Mouse (Mus musculus) lung, embryonic 14.5 days (tissue): ENCODE data around the gene Pias4. TPM values are rescaled to one million over a fixed set of nuclear protein-coding genes. Genes with fewer than 3 reads are reported as not detected.

Source experiments
- ATAC-seq: fragments of 200-750 bp; cut with Nextera tagmentation; 2 replicates; pipeline ENCODE4 v1.8.0; 2017; ENCODE audit warnings: mild to moderate bottlenecking, moderate TSS enrichment, moderate library complexity; ENCODE audit not compliant: insufficient read depth
- DNase-seq: peaks from one replicate; pipeline ENCODE4 v3.0.0-alpha.2; 2015
- H3K27ac ChIP-seq: fragments of 300-500 bp; sonication (generic); 2 replicates; pipeline ENCODE4 v1.5.1; 2014; ENCODE audit warnings: low read depth, mild to moderate bottlenecking, moderate library complexity
- H3K27me3 ChIP-seq: fragments of 300-500 bp; sonication (generic); 2 replicates; pipeline ENCODE4 v1.6.1; 2014; ENCODE audit warnings: low read length, control low read depth; ENCODE audit not compliant: insufficient read depth
- H3K36me3 ChIP-seq: fragments of 300-500 bp; sonication (generic); 2 replicates; pipeline ENCODE4 v1.6.1; 2014; ENCODE audit warnings: control low read depth; ENCODE audit not compliant: insufficient read depth
- H3K4me1 ChIP-seq: fragments of 300-500 bp; sonication (generic); 2 replicates; pipeline ENCODE4 v1.6.1; 2014; ENCODE audit warnings: antibody characterized with exemption, control low read depth; ENCODE audit not compliant: insufficient read depth
- H3K4me2 ChIP-seq: fragments of 300-500 bp; sonication (generic); 2 replicates; pipeline ENCODE4 v1.6.1; 2014; ENCODE audit warnings: mild to moderate bottlenecking
- H3K4me3 ChIP-seq: fragments of 300-500 bp; sonication (generic); 2 replicates; pipeline ENCODE4 v1.5.1; 2014; ENCODE audit warnings: low read depth, low read length
- H3K9ac ChIP-seq: fragments of 300-500 bp; sonication (generic); 2 replicates; pipeline ENCODE4 v1.6.1; 2014
- H3K9me3 ChIP-seq: fragments of 300-500 bp; sonication (generic); 2 replicates; pipeline ENCODE4 v1.6.1; 2016; ENCODE audit warnings: low read depth, low read length, control low read depth
- CTCF ChIP-seq: IDR thresholded peaks from 2 replicates; pipeline ENCODE4 v1.5.1; 2016; ENCODE audit warnings: antibody characterized with exemption, low read depth
- WGBS: fragments of 180-500 bp; shearing (Covaris S2); extraction: QIAGEN DNeasy Blood & Tissue Kit; methylation state at CpG from one replicate; pipeline ENCODE4 v1.1.7; 2014; 5-methylcytosine and 5-hydroxymethylcytosine counted together
- polyA plus RNA-seq: library from polyadenylated mRNA; unstranded; fragments of >200 nt; fragmentation: Nextera tagmentation; extraction: Ambion mirVana; gene quantifications from 2 replicates; pipeline ENCODE4 v1.2.1, GENCODE M21; 2014

Gene Pias4
- polyA plus RNA-seq, 1 experiment from 2014 or later, result 47.9 TPM

GRCm38 (mm10) chr10:81190912-81191321, 23.2 kb upstream of the Pias4 start:
- H3K9ac ChIP-seq, result no peak overlapping the region
- DNase-seq (peak; percentile 39), ATAC-seq (no peak)
- no peaks in the 10 kb centered on the region for H3K9me3 ChIP-seq
- TF ChIP-seq CTCF, result peak; percentile 48
- no peak overlapping the region for H3K4me3 ChIP-seq
- WGBS, result 54% methylated on average over 6 of the region's 6 CpGs
- H3K27ac ChIP-seq, result peak overlapping the region; percentile 90; the same call in 1 of the 2 replicates
- no peak overlapping the region for H3K4me2 ChIP-seq
- H3K36me3 ChIP-seq, result peaks cover 49% of the 10 kb centered on the region
- H3K27me3 ChIP-seq, result peaks cover 28% of the 10 kb centered on the region
- 0 out of 2 replicates have a peak, but pooled peaks cover 4% of the 10 kb centered on the region for H3K4me1 ChIP-seq

DNA sequence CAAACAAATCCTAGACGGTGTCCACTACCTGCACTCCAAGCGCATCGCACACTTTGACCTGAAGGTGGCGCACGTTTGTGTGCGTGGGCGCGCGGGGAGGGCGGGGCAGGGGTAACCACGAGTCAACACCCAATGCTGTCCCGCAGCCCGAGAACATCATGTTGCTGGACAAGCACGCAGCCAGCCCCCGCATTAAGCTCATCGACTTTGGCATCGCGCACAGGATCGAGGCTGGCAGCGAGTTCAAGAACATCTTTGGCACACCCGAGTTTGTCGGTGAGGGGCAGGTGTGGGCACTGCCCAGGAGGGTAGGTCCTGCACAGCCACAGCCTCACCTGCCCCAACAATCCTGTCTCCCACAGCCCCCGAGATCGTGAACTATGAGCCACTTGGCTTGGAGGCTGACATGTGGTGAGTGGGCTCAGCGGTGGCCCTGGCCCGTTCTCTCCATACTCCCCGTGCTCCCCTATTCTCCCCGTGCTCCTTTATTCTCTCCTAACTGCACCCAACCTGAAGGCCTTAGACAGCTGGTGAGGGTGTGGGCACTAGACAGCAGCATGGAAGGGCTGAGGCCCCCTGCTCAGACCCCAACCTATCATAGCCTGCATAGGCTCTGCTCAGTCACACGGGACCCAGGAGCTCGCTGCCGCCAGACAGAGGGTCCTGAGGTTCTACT, 22.7 kb upstream of the Pias4 start:
- Histone ChIP-seq H3K9me3 (no peaks in the 10 kb centered on the region), H3K4me2 (no peak overlapping the region), H3K9ac (no peak overlapping the region), H3K4me1 (0 out of 2 replicates have a peak, but pooled peaks cover 4% of the 10 kb centered on the region), H3K4me3 (no peak overlapping the region), H3K27ac (no peak overlapping the region), H3K36me3 (peaks cover 54% of the 10 kb centered on the region), H3K27me3 (peaks cover 23% of the 10 kb centered on the region)
- ATAC-seq, result no peak
- WGBS, result 67% methylated on average over 31 of the region's 31 CpGs
- peak; percentile 31 for DNase-seq
- TF ChIP-seq CTCF, result peak; percentile 70

DNA sequence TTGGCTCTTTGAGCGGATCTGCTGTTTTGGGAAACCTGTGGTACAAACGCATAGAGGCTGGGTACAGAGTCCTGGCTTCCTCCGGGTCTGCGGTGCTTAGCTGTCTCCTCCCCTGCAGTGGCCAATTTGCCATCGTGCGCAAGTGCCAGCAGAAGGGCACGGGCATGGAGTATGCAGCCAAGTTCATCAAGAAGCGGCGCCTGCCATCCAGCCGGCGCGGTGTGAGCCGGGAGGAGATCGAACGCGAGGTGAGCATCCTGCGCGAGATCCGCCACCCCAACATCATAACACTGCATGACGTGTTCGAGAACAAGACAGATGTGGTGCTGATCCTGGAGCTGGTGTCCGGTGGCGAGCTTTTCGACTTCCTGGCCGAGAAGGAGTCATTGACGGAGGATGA, 22.1 kb upstream of the Pias4 start:
- no peak overlapping the region for H3K4me2 ChIP-seq
- no peaks in the 10 kb centered on the region for H3K9me3 ChIP-seq
- H3K27me3 ChIP-seq, result peaks cover 17% of the 10 kb centered on the region
- 74% methylated on average over 26 of the region's 26 CpGs for WGBS
- H3K4me1 ChIP-seq, result 0 out of 2 replicates have a peak, but pooled peaks cover 6% of the 10 kb centered on the region
- no peak overlapping the region for H3K4me3 ChIP-seq
- TF ChIP-seq CTCF, result no peak
- H3K27ac ChIP-seq, result no peak overlapping the region
- DNase-seq (no peak), ATAC-seq (no peak)
- H3K9ac ChIP-seq, result no peak overlapping the region
- H3K36me3 ChIP-seq, result peaks cover 58% of the 10 kb centered on the region

DNA sequence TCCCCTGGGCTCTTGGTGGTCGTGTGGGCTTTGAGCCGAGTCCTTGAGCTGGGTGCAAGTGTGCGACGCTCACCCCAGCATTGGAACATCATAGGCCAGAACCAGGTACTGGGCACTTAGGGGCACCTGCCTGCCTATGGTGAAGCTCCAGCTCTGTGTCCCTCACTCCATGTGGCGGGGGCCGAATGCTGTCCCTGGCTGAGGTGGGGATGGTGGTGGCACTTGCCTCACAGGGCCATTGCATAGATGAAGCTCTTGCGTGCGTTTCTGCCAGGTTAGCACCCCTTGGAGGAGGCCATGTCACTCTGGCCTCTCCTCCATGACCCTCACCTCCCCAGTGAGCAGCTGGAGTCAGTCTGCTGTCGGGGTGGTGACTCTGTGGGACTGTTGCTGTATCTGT, 19.4 kb upstream of the Pias4 start:
- H3K36me3 ChIP-seq, result peaks cover 68% of the 10 kb centered on the region

DNA sequence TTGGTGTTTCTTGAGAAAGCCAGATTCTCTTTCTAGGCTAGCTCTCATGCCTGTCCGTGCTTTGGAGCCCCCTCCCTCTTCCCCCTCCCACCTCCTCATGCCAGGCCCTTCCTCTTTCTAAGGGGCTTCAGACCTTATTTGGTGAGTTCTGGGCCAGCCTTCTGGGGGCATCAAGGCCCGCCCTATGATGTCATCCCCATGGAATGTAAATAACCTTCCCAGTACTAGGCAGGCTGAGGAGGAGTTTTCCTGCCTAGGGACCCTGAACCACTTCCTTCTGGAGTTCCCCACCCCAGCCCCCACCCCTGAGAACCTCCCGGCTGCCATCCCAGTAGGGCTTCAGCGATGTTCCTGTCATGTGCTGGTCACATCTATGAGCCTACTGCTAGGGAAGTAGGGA, 17.0 kb upstream of the Pias4 start:
- H3K4me2 ChIP-seq, result peak overlapping the region; percentile 63; the same call in 1 of the 2 replicates
- H3K27me3 ChIP-seq, result no peaks in the 10 kb centered on the region
- no peak overlapping the region; the same call in 1 of the 2 replicates for H3K4me3 ChIP-seq
- H3K9me3 ChIP-seq, result no peaks in the 10 kb centered on the region
- 0 out of 2 replicates have a peak, but pooled peaks cover 5% of the 10 kb centered on the region for H3K4me1 ChIP-seq
- ATAC-seq, result peak; percentile 2; the same call in 1 of the 2 replicates
- WGBS, result 6% methylated on average over 4 of the region's 4 CpGs
- peak; percentile 84 for DNase-seq
- peaks cover 73% of the 10 kb centered on the region for H3K36me3 ChIP-seq
- peak overlapping the region; percentile 72 for H3K27ac ChIP-seq
- no peak overlapping the region for H3K9ac ChIP-seq
- TF ChIP-seq CTCF, result no peak

More for the DNA sequence above, 19.4 kb upstream of the Pias4 start:
- Histone ChIP-seq H3K27ac (no peak overlapping the region), H3K9ac (no peak overlapping the region), H3K4me3 (no peak overlapping the region), H3K9me3 (no peaks in the 10 kb centered on the region), H3K27me3 (no peaks in the 10 kb centered on the region), H3K4me2 (no peak overlapping the region), H3K4me1 (0 out of 2 replicates have a peak, but pooled peaks cover 5% of the 10 kb centered on the region)
- 96% methylated on average over 9 of the region's 9 CpGs for WGBS
- DNase-seq (no peak), ATAC-seq (no peak)
- no peak for TF ChIP-seq CTCF

DNA sequence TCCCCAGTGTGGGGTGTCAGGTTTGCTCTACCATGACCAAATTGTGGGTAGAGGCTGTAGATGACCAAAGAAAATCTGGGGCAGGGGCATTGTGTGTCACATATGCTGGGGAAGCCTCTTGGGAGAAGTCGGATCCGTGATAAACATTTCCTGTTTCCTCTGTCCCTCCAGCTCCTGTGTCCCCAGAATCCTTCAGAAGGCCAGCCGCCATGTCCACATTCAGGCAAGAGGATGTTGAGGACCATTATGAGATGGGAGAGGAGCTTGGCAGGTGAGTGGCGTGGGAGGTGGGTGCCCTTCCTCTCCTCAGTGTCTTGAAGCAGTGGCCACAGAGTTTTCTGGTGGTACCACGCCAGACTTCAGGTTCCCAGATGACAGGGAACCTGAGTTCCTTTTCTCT, 16.1 kb upstream of the Pias4 start, which contains the start of gene 4930442H23Rik:
Gene 4930442H23Rik (minus strand): TSS at position 45 of the 400 bp plus-strand sequence.
- H3K9ac ChIP-seq, result peak within 1 kb of the TSS; percentile 66
- H3K36me3 ChIP-seq, result peaks cover 76% of the 10 kb centered on the region
- peak within 1 kb of the TSS; percentile 66 for H3K4me3 ChIP-seq
- H3K27me3 ChIP-seq, result no peaks in the 10 kb centered on the region
- H3K4me1 ChIP-seq, result 0 out of 2 replicates have a peak, but pooled peaks cover 5% of the 10 kb centered on the region
- TF ChIP-seq CTCF, result no peak
- 69% methylated on average over 5 of the region's 5 CpGs for WGBS
- ATAC-seq, result no peak
- H3K4me2 ChIP-seq, result peak within 1 kb of the TSS; percentile 63
- H3K9me3 ChIP-seq, result no peaks in the 10 kb centered on the region
- peak within 1 kb of the TSS; percentile 84 for H3K27ac ChIP-seq
- no peak for DNase-seq
